Mouse (Mus musculus) gastrocnemius, postnatal 36 days (tissue): Measurements from ENCODE around the gene Agbl3. TPM values are rescaled to one million over a fixed set of nuclear protein-coding genes. Genes with fewer than 3 reads are reported as not detected.
A peak's percentile ranks its signal among the peaks of the same experiment; 100 is the strongest.

Experiments used
- DNase-seq, 2 experiments: peaks; one replicate each; pipeline ENCODE4 v3.0.0; 2022
- intact Hi-C: fragments of 180-260 bp; cut with DNase I; formaldehyde crosslinking; loops from one replicate; pipeline ENCODE4 v1.15.1; 2025
- total RNA-seq, 2 experiments: library from RNA; stranded (reverse); gene quantifications; 2 replicates each; pipeline ENCODE4 v1.2.3; 2021

Agbl3 gene
- total RNA-seq, 2 experiments from 2014 or later: 1.0 to 1.8 TPM

- no peak for DNase-seq
- intact Hi-C loops: no loop called here
These were observed 121.7 kb downstream of the Agbl3 start for GRCm38 (mm10) chr6:34901911-34902444.

DNA sequence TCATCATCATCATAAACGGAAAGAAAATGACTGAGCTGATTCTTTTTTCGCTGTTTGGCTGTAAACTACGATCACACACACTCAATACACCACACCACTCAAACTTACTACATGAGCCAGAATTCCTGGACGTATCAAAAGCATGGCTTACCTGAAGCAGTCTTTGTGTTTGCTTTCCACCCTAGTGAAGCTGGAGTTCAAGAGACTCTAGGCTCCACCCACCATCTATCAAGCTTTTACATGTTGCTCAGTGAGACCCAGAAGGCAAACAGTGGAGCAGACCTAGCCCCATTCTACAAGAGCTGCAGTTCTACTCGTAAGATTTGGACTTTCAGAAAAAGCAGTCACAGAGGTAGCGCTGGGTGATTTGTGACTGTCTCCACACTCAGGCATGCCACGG lies 122.3 kb downstream of the Agbl3 start:
- intact Hi-C loops: no loop called here
- no peak for DNase-seq

- no peak for DNase-seq
- intact Hi-C loops: no loop called here
These were observed 123.2 kb downstream of the Agbl3 start for GRCm38 (mm10) chr6:34903441-34903840.

- DNase-seq: no peak
- intact Hi-C loops: no loop called here
These were observed 123.6 kb downstream of the Agbl3 start for GRCm38 (mm10) chr6:34903851-34904250.

GRCm38 (mm10) chr6:34904361-34904760 lies 124.1 kb downstream of the Agbl3 start:
- intact Hi-C loops: no loop called here
- no peak for DNase-seq

DNA sequence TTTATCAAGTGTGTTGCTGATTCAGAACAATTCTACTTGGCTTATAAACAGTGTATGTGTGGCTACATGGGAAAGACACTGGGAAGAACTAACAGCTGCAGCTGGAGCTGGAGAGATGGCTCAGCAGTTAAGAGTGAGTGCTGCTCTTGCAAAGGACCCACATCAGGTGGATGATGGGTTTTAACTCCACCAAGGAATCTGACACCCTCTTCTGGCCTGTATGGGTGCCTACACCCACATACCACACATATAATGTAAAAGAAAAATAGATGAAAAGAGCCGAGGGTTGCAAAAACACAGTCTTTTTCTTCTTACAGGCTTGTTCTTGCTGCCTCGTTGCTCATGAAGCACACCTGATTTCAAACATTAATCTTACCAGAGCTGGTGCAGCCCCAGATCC lies 125.9 kb downstream of the Agbl3 start:
- no peak for DNase-seq
- intact Hi-C loops: no loop called here

DNA sequence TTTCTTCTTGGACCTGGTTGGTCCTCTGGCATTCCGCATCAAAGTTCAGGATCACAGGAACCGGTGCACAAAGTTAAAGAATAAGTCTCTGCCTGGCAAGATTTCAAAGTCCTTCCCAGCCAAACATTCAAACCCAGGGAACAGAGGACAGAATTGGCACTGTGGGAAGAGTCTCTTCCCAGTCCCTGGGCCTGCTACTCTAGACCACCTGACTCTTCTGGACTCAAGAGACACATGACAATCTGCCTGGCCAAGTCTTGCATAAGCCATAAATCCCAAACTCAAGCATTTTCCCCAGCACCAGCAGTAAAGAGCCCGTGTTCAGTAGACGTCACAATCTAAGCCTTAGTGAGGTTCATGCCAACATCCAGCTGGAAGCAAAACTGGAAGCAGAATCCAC lies 126.4 kb downstream of the Agbl3 start:
- DNase-seq: peak in 1 of 2 experiments; percentile 16
- intact Hi-C loops: no loop called here

DNA sequence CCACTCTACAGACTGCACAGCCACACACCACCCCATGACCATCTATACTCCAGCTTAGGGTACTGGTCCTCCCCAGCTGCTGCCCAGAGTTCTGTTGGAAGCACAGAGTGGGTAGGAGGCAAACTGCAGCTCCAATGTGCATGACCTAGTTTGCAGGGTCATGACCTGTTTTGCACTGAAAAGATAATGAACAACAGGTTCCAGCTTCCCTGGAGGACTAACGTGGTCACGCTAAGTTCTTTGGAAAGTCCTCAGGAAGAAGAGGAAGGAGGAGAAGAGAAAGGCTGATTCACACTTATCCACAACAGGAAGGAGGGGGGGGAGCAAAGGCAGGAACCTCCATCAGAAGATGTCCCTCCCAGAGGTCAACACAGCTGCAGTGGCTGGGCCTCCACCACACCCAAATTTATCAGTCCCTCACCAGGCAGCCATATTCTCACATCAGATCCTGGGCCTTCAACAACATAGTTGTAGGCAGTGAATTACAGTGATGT lies 126.9 kb downstream of the Agbl3 start:
- intact Hi-C loops: no loop called here
- DNase-seq: peak in 1 of 2 experiments; percentile 46

GRCm38 (mm10) chr6:34907696-34908260 lies 127.5 kb downstream of the Agbl3 start:
- DNase-seq: no peak
- intact Hi-C loops: no loop called here

Other genes with a start within 250 kb of the Agbl3 start
- gene Cald1, start 181.9 kb upstream of the Agbl3 start, total RNA-seq: 10 to 100 TPM; 25.8 to 26.6 TPM
- 10 to 100 TPM; 23.8 to 30.7 TPM for gene Tmem140, start 82.7 kb downstream of the Agbl3 start, total RNA-seq
- gene Cyren, start 97.6 kb downstream of the Agbl3 start, total RNA-seq: 1 to 10 TPM; 3.3 to 3.6 TPM
- gene Wdr91, start 130.4 kb downstream of the Agbl3 start, total RNA-seq: 1 to 10 TPM; 4.4 to 5.1 TPM
- not detected for gene Stra8, start 139.7 kb downstream of the Agbl3 start, total RNA-seq
- gene Slc23a4, start 208.0 kb downstream of the Agbl3 start, total RNA-seq: not detected